ENCODE assay signal across 32 mouse cellular contexts in the genomic region with DNA sequence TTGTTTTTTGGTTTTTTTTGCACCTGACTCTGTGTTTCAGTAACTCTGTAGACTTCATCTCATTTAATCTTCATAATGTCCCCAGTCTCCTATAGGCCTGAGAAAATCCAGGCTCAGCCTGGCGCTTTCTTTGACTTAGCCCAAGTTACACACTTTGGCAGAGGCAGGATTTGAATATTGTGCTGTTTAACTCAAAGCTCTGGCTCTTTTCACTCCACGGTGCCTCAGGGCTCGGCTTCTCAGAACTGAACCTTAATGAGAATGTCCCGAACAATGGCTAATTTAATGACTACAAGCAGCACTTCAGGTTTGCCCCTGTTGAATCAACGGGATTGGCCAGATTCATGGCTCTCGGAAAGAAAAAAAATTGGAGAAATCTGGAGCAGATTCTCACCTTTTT.
A peak's percentile ranks its signal among the peaks of the same experiment; 100 is the strongest.
DNase-seq lines count a peak whose midpoint lies in the region; ATAC-seq lines count a peak whose summit lies in the region.
"Had no signal": no experiment of that assay in that cellular context is flagged by ENCODE, and none has a peak within 500 bp of the region (broad histone marks: within the 10 kb centered on the region; RNA-seq: fewer than 3 reads in every experiment).

No protein-coding gene starts in this region.

- H3K4me3 ChIP-seq in forebrain, embryonic 12.5 days (replicated peaks) = no peak overlapping the region
- H3K4me3 ChIP-seq in forebrain, embryonic 15.5 days = no peak overlapping the region
- H3K4me3 ChIP-seq in forebrain, embryonic 16.5 days (replicated peaks; ENCODE audit: low read length) = no peak overlapping the region
- H3K4me3 ChIP-seq in limb, embryonic 11.5 days (ENCODE audit: low read depth, low read length) = no peak overlapping the region
- H3K4me3 ChIP-seq: embryonic facial prominence, embryonic 10.5 days; embryonic facial prominence, embryonic 13.5 days; erythroblast, embryonic 14.5 days; heart, embryonic 10.5 days; heart, embryonic 13.5 days had no signal

- no peaks in the 10 kb centered on the region for H3K27me3 ChIP-seq in forebrain, embryonic 12.5 days
- H3K27me3 ChIP-seq in forebrain, embryonic 15.5 days = no peaks in the 10 kb centered on the region
- no peaks in the 10 kb centered on the region for H3K27me3 ChIP-seq in forebrain, embryonic 16.5 days (replicated peaks; ENCODE audit: control insufficient read depth, insufficient read depth, low read length)
- no peaks in the 10 kb centered on the region for H3K27me3 ChIP-seq in limb, embryonic 11.5 days (ENCODE audit: control insufficient read depth, insufficient read depth, low read length)
- H3K27me3 ChIP-seq: CH12.LX; embryonic facial prominence, embryonic 13.5 days; heart, embryonic 13.5 days had no signal

- no peaks in the 10 kb centered on the region for H3K4me1 ChIP-seq in forebrain, embryonic 12.5 days
- H3K4me1 ChIP-seq in forebrain, embryonic 15.5 days = peaks cover 3% of the 10 kb centered on the region; the same call in 1 of the 2 replicates
- no peaks in the 10 kb centered on the region; the same call in 1 of the 2 replicates for H3K4me1 ChIP-seq in forebrain, embryonic 16.5 days (replicated peaks; ENCODE audit: control insufficient read depth, insufficient read depth, low read length)
- H3K4me1 ChIP-seq in limb, embryonic 11.5 days (ENCODE audit: control insufficient read depth, insufficient read depth, low read length) = no peaks in the 10 kb centered on the region
- H3K4me1 ChIP-seq: embryonic facial prominence, embryonic 10.5 days; embryonic facial prominence, embryonic 13.5 days; heart, embryonic 10.5 days; heart, embryonic 13.5 days had no signal

- H3K9me3 ChIP-seq in forebrain, embryonic 12.5 days = no peaks in the 10 kb centered on the region
- no peaks in the 10 kb centered on the region for H3K9me3 ChIP-seq in forebrain, embryonic 15.5 days
- no peaks in the 10 kb centered on the region for H3K9me3 ChIP-seq in forebrain, embryonic 16.5 days (ENCODE audit: control insufficient read depth, low read length)
- no peaks in the 10 kb centered on the region for H3K9me3 ChIP-seq in limb, embryonic 11.5 days (ENCODE audit: control insufficient read depth, low read length)
- H3K9me3 ChIP-seq: embryonic facial prominence, embryonic 10.5 days; embryonic facial prominence, embryonic 13.5 days; G1E; heart, embryonic 10.5 days; heart, embryonic 13.5 days had no signal

- H3K36me3 ChIP-seq in forebrain, embryonic 12.5 days (replicated peaks) = no peaks in the 10 kb centered on the region
- H3K36me3 ChIP-seq in forebrain, embryonic 15.5 days = no peaks in the 10 kb centered on the region
- H3K36me3 ChIP-seq in forebrain, embryonic 16.5 days (ENCODE audit: control insufficient read depth, insufficient read depth) = no peaks in the 10 kb centered on the region
- no peaks in the 10 kb centered on the region for H3K36me3 ChIP-seq in limb, embryonic 11.5 days (ENCODE audit: control insufficient read depth, insufficient read depth, low read length)
- H3K36me3 ChIP-seq: embryonic facial prominence, embryonic 10.5 days; embryonic facial prominence, embryonic 13.5 days; G1E; heart, embryonic 10.5 days; heart, embryonic 13.5 days had no signal

- H3K9ac ChIP-seq in forebrain, embryonic 12.5 days = no peak overlapping the region
- no peak overlapping the region for H3K9ac ChIP-seq in forebrain, embryonic 15.5 days (replicated peaks)
- H3K9ac ChIP-seq in forebrain, embryonic 16.5 days (replicated peaks; ENCODE audit: low read depth, low read length) = no peak overlapping the region
- no peak overlapping the region for H3K9ac ChIP-seq in limb, embryonic 11.5 days (ENCODE audit: low read length)
- H3K9ac ChIP-seq: embryonic facial prominence, embryonic 13.5 days; heart, embryonic 13.5 days; hindbrain, embryonic 14.5 days had no signal

- ATAC-seq in forebrain, embryonic 12.5 days (ENCODE audit: low FRiP score) = peak; percentile 42; the same call in 1 of the 2 replicates
- ATAC-seq in forebrain, embryonic 15.5 days (replicated peaks) = no peak
- ATAC-seq in forebrain, embryonic 16.5 days = 0 out of 2 replicates have a peak, but pooled peaks have one; percentile 21
- no peak for ATAC-seq in limb, embryonic 11.5 days (ENCODE audit: insufficient number of reproducible peaks, low FRiP score, low TSS enrichment, low read depth)
- ATAC-seq: hindbrain, postnatal 0 days; inflammation-experienced regulatory T-cells, adult 6 months; intestine, embryonic 16.5 days; Patski had no signal

- peak; percentile 7 for DNase-seq in embryo, embryonic 11 days
- DNase-seq in embryo, embryonic 9.5 days (ENCODE audit: extremely low spot score) = no peak
- DNase-seq in limb, embryonic 11.5 days (ENCODE audit: low spot score) = peak; percentile 28
- no peak for DNase-seq in neural tube, embryonic 10.5 days (ENCODE audit: extremely low spot score, low spot score)
- no peak for DNase-seq in cerebellum, adult 11 months
- DNase-seq: adrenal gland, adult 2 months; adrenal gland, postnatal 14 days; B cell, adult 2 months; cerebellum, adult 18-20 months; cerebellum, adult 9-11 months; cerebellum, postnatal 25 days; gastrocnemius, postnatal 25 days; heart, adult 18-20 months; heart, postnatal 14 days; heart, postnatal 4 days; kidney, adult 18-20 months; kidney, adult 9 months had no signal

- H3K27ac ChIP-seq in forebrain, embryonic 12.5 days = no peak overlapping the region
- H3K27ac ChIP-seq in forebrain, embryonic 15.5 days (replicated peaks) = no peak overlapping the region
- no peak overlapping the region for H3K27ac ChIP-seq in forebrain, embryonic 16.5 days (ENCODE audit: low read length)
- H3K27ac ChIP-seq in limb, embryonic 11.5 days (replicated peaks; ENCODE audit: low read depth, low read length) = no peak overlapping the region
- H3K27ac ChIP-seq: embryonic facial prominence, embryonic 10.5 days; embryonic facial prominence, embryonic 13.5 days; heart, embryonic 10.5 days; heart, embryonic 13.5 days; hindbrain, embryonic 14.5 days; hindbrain, postnatal 0 days had no signal

- WGBS in forebrain, embryonic 12.5 days = 36% methylated on average over 6 of the region's 6 CpGs
- 35% methylated on average over 6 of the region's 6 CpGs for WGBS in forebrain, embryonic 15.5 days
- WGBS in forebrain, embryonic 16.5 days = 25% methylated on average over 6 of the region's 6 CpGs
- 33% methylated on average over 6 of the region's 6 CpGs for WGBS in limb, embryonic 11.5 days

- H3K4me2 ChIP-seq in forebrain, embryonic 12.5 days = no peak overlapping the region
- no peak overlapping the region for H3K4me2 ChIP-seq in forebrain, embryonic 15.5 days (replicated peaks)
- H3K4me2 ChIP-seq in forebrain, embryonic 16.5 days (ENCODE audit: low read length) = no peak overlapping the region
- no peak overlapping the region for H3K4me2 ChIP-seq in limb, embryonic 11.5 days (ENCODE audit: low read depth, severe bottlenecking)
- H3K4me2 ChIP-seq: embryonic facial prominence, embryonic 13.5 days; heart, embryonic 13.5 days; hindbrain, embryonic 14.5 days had no signal

Comparison
In these comparisons a context has a peak if more than half of its experiments do, and no peak if none do; other contexts are left out.
1. DNase-seq: peak in embryo, embryonic 11 days (single experiment) and limb, embryonic 11.5 days (single experiment); none in embryo, embryonic 9.5 days (single experiment), neural tube, embryonic 10.5 days (single experiment) and cerebellum, adult 11 months (single experiment).
2. ATAC-seq: peak in forebrain, embryonic 12.5 days (single experiment) and forebrain, embryonic 16.5 days (single experiment); none in forebrain, embryonic 15.5 days (single experiment) and limb, embryonic 11.5 days (single experiment).